8 mouse cellular contexts compared by ENCODE assay signal in the genomic region with DNA sequence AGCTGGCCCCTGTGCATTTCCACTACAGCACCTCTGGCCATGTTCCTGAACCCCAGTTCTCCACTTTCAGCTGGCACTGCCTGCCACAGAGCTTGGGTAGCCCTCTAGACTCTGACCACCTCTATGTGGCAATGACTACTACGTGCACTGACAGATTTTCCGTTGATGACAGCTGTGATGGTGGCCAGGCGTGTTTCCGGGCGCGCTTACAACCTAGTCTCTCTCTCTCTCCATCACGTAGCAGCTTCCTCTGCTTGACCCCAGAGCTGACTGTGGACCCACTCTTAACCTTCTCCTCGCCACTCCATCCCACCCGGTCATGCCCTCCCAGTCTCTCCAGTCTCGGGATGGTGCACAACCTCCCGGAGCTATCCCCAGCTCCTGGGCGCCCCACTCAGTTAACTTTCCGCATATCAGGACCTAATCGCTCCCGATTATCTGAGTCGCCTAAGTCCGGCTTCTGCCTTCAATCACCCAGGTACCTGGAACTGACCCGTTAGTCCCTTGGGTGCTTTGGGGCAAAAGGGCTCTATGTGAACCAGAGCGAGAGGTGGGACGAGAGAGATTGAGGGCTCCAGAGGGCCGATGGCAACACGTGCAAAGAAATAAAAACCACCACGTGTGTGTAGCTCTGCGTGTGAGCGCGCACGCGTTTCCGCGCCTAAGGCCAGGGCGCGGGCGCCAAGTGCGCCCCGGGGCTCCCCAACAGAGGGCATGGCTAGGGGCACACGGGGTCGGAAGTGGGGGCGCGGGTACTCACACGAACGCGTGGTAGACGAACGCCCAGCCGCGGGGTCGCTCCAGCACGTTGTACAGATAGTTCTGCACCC. TPM values are rescaled to one million over a fixed set of nuclear protein-coding genes. Genes with fewer than 3 reads are reported as not detected.
DNase-seq lines count a peak whose midpoint lies in the region; ATAC-seq and TF ChIP-seq lines count a peak whose summit lies in the region.

No protein-coding gene starts in this region.

- ATAC-seq in erythroblast, adult 5-6 weeks (replicated peaks; ENCODE audit: low FRiP score, poor library complexity, severe bottlenecking), result no peak
- peak; percentile 14; the same call in 1 of the 2 replicates for ATAC-seq in frontal cortex, adult (ENCODE audit: low TSS enrichment)
- ATAC-seq in hindbrain, embryonic 16.5 days, result peak; percentile 62
- peak; percentile 25 for ATAC-seq in limb, embryonic 14.5 days (ENCODE audit: low FRiP score, low read depth)
- peak; percentile 48 for ATAC-seq in midbrain, embryonic 15.5 days (replicated peaks)
- peak; percentile 48 for ATAC-seq in stomach, embryonic 15.5 days (ENCODE audit: insufficient read depth, low FRiP score, low read depth)

- no peaks in the 10 kb centered on the region for H3K36me3 ChIP-seq in erythroblast, embryonic 14.5 days (ENCODE audit: control insufficient read depth)
- H3K36me3 ChIP-seq in hindbrain, embryonic 16.5 days (ENCODE audit: control insufficient read depth, insufficient read depth, low read length), result no peaks in the 10 kb centered on the region
- H3K36me3 ChIP-seq in limb, embryonic 14.5 days (ENCODE audit: control insufficient read depth, insufficient read depth, low read length), result no peaks in the 10 kb centered on the region
- H3K36me3 ChIP-seq in midbrain, embryonic 15.5 days (replicated peaks), result no peaks in the 10 kb centered on the region
- H3K36me3 ChIP-seq in stomach, embryonic 15.5 days, result no peaks in the 10 kb centered on the region

- peak overlapping the region; percentile 67; the same call in 1 of the 2 replicates for H3K27ac ChIP-seq in hindbrain, embryonic 16.5 days (ENCODE audit: low read depth, low read length)
- H3K27ac ChIP-seq in limb, embryonic 14.5 days (replicated peaks; ENCODE audit: low read depth, low read length), result peak overlapping the region; percentile 75
- H3K27ac ChIP-seq in midbrain, embryonic 15.5 days, result peak overlapping the region; percentile 36; the same call in 1 of the 2 replicates
- H3K27ac ChIP-seq in stomach, embryonic 15.5 days, result peak overlapping the region; percentile 48; the same call in 1 of the 2 replicates

- peak overlapping the region; percentile 35 for H3K4me3 ChIP-seq in erythroblast, embryonic 14.5 days (replicated peaks)
- peak overlapping the region; percentile 87 for H3K4me3 ChIP-seq in hindbrain, embryonic 16.5 days (ENCODE audit: low read length)
- H3K4me3 ChIP-seq in limb, embryonic 14.5 days (replicated peaks; ENCODE audit: low read length), result peak overlapping the region; percentile 70
- peak overlapping the region; percentile 77 for H3K4me3 ChIP-seq in midbrain, embryonic 15.5 days
- H3K4me3 ChIP-seq in stomach, embryonic 15.5 days (replicated peaks), result peak overlapping the region; percentile 66

- under 1% methylated on average over 46 of the region's 48 CpGs for WGBS in hindbrain, embryonic 16.5 days
- under 1% methylated on average over 47 of the region's 48 CpGs for WGBS in limb, embryonic 14.5 days
- under 1% methylated on average over 48 of the region's 48 CpGs for WGBS in midbrain, embryonic 15.5 days
- under 1% methylated on average over 48 of the region's 48 CpGs for WGBS in stomach, embryonic 15.5 days

- peaks cover 41% of the 10 kb centered on the region for H3K27me3 ChIP-seq in erythroblast, embryonic 14.5 days (ENCODE audit: control insufficient read depth)
- H3K27me3 ChIP-seq in hindbrain, embryonic 16.5 days (replicated peaks; ENCODE audit: control insufficient read depth, insufficient read depth, low read length), result no peaks in the 10 kb centered on the region
- no peaks in the 10 kb centered on the region for H3K27me3 ChIP-seq in limb, embryonic 14.5 days (ENCODE audit: control insufficient read depth, insufficient read depth, low read length)
- H3K27me3 ChIP-seq in midbrain, embryonic 15.5 days (replicated peaks), result peaks cover 12% of the 10 kb centered on the region
- no peaks in the 10 kb centered on the region for H3K27me3 ChIP-seq in stomach, embryonic 15.5 days (replicated peaks)

- peak overlapping the region; percentile 82 for H3K9ac ChIP-seq in hindbrain, embryonic 16.5 days (ENCODE audit: low read depth, low read length)
- H3K9ac ChIP-seq in limb, embryonic 14.5 days (ENCODE audit: low read depth, low read length, severe bottlenecking), result peak overlapping the region; percentile 67
- peak overlapping the region; percentile 56 for H3K9ac ChIP-seq in midbrain, embryonic 15.5 days
- H3K9ac ChIP-seq in stomach, embryonic 15.5 days, result peak overlapping the region; percentile 34; the same call in 1 of the 2 replicates

- peak; percentile 9 for DNase-seq in adrenal gland, postnatal 14 days
- no peak for DNase-seq in limb, embryonic 14.5 days (ENCODE audit: low spot score)

- TF ChIP-seq POLR2A in limb, embryonic 14.5 days (IDR thresholded peaks at IDR 0.05; ENCODE audit: borderline replicate concordance, extremely low read depth, insufficient read depth, insufficient read length), result no peak

- H3K4me2 ChIP-seq in hindbrain, embryonic 16.5 days (ENCODE audit: low read length), result peak overlapping the region; percentile 72
- peak overlapping the region; percentile 94 for H3K4me2 ChIP-seq in limb, embryonic 14.5 days (replicated peaks; ENCODE audit: low read depth, low read length, severe bottlenecking)
- H3K4me2 ChIP-seq in midbrain, embryonic 15.5 days, result peak overlapping the region; percentile 98
- H3K4me2 ChIP-seq in stomach, embryonic 15.5 days, result peak overlapping the region; percentile 98

- peaks cover 4% of the 10 kb centered on the region; the same call in 1 of the 2 replicates for H3K4me1 ChIP-seq in erythroblast, embryonic 14.5 days (ENCODE audit: control insufficient read depth)
- H3K4me1 ChIP-seq in hindbrain, embryonic 16.5 days (ENCODE audit: control insufficient read depth, insufficient read depth, low read depth, low read length), result peaks cover 5% of the 10 kb centered on the region; the same call in 1 of the 2 replicates
- 0 out of 2 replicates have a peak, but pooled peaks cover 6% of the 10 kb centered on the region for H3K4me1 ChIP-seq in limb, embryonic 14.5 days (ENCODE audit: control insufficient read depth, insufficient read depth, low read length)
- H3K4me1 ChIP-seq in midbrain, embryonic 15.5 days, result peaks cover 16% of the 10 kb centered on the region
- H3K4me1 ChIP-seq in stomach, embryonic 15.5 days, result peaks cover 17% of the 10 kb centered on the region

- H3K9me3 ChIP-seq in erythroblast, embryonic 14.5 days (ENCODE audit: control insufficient read depth, low read length), result no peaks in the 10 kb centered on the region
- no peaks in the 10 kb centered on the region for H3K9me3 ChIP-seq in hindbrain, embryonic 16.5 days (ENCODE audit: control insufficient read depth, low read length)
- no peaks in the 10 kb centered on the region for H3K9me3 ChIP-seq in limb, embryonic 14.5 days (ENCODE audit: control insufficient read depth, low read length)
- no peaks in the 10 kb centered on the region for H3K9me3 ChIP-seq in midbrain, embryonic 15.5 days
- H3K9me3 ChIP-seq in stomach, embryonic 15.5 days, result no peaks in the 10 kb centered on the region

RNA-seq across cellular contexts. Expression of a gene that starts 1.1 kb away (rescaled TPM):
- polyA plus RNA-seq in erythroblast, embryonic 14.5 days (2012), result not detected in 2 replicates
- 0.21 and 0.38 TPM in 2 replicates for total RNA-seq in erythroblast, adult 5-6 weeks (2015; ENCODE audit: low replicate concordance)
- 0.28 TPM in 1 of 2 replicates, not detected in the other for total RNA-seq in erythroblast, adult 5-6 weeks (2017; ENCODE audit: low replicate concordance)
- total RNA-seq in adrenal gland, postnatal 14 days (2021), result 1.3 and 1.6 TPM in 2 replicates
- polyA plus RNA-seq in hindbrain, embryonic 16.5 days (2015; fragmentation: Nextera tagmentation; extraction: Ambion mirVana), result 2.6 TPM in 2 replicates
- 2.5 and 2.9 TPM in 2 replicates for polyA plus RNA-seq in limb, embryonic 14.5 days (2012; rRNA removed)
- 2.3 and 2.9 TPM in 2 replicates for polyA plus RNA-seq in limb, embryonic 14.5 days (2014; fragmentation: Nextera tagmentation; extraction: Ambion mirVana)
- 1.5 and 1.9 TPM in 2 replicates for polyA plus RNA-seq in midbrain, embryonic 15.5 days (2015; fragmentation: Nextera tagmentation; extraction: Ambion mirVana)
- 1.9 and 2.3 TPM in 2 replicates for polyA plus RNA-seq in stomach, embryonic 15.5 days (2015; fragmentation: Nextera tagmentation; extraction: Ambion mirVana)

Comparison
In these comparisons a context has a peak if more than half of its experiments do, and no peak if none do; other contexts are left out.
1. H3K4me3 ChIP-seq: peak in every context shown above with its lines; median percentile 87 in hindbrain, embryonic 16.5 days; 77 in midbrain, embryonic 15.5 days; 70 in limb, embryonic 14.5 days; 66 in stomach, embryonic 15.5 days; 35 in erythroblast, embryonic 14.5 days.